Mouse (Mus musculus) midbrain, embryonic 10.5 days (tissue): ENCODE measurements around the gene Il2ra. TPM values are rescaled to one million over a fixed set of nuclear protein-coding genes. Genes with fewer than 3 reads are reported as not detected.
A peak's percentile ranks its signal among the peaks of the same experiment; 100 is the strongest.
"Not testable (repeated sequence)": the region's sequence is repeated elsewhere in the genome, so short reads cannot be mapped to it uniquely, and the experiment has no call there.

ENCODE experiments used
- DNase-seq: peaks from one replicate; pipeline ENCODE4 v3.0.0-alpha.2; 2017; ENCODE audit warnings: low spot score
- H3K27ac ChIP-seq: fragments of 300-500 bp; sonication (generic); replicated peaks from 2 replicates; pipeline ENCODE4 v1.5.1; 2016; ENCODE audit warnings: mild to moderate bottlenecking
- H3K27me3 ChIP-seq: fragments of 300-500 bp; sonication (generic); 2 replicates; pipeline ENCODE4 v1.6.1; 2016; ENCODE audit warnings: low read depth, mild to moderate bottlenecking; ENCODE audit not compliant: poor library complexity, severe bottlenecking
- H3K36me3 ChIP-seq: fragments of 300-500 bp; sonication (generic); 2 replicates; pipeline ENCODE4 v1.6.1; 2016; ENCODE audit warnings: mild to moderate bottlenecking, moderate library complexity
- H3K4me1 ChIP-seq: fragments of 300-500 bp; sonication (generic); 2 replicates; pipeline ENCODE4 v1.6.1; 2016
- H3K4me3 ChIP-seq: fragments of 300-500 bp; sonication (generic); 2 replicates; pipeline ENCODE4 v1.5.1; 2016; ENCODE audit warnings: mild to moderate bottlenecking, moderate library complexity
- H3K9me3 ChIP-seq: fragments of 300-500 bp; sonication (generic); replicated peaks from 2 replicates; pipeline ENCODE4 v1.6.1; 2016; ENCODE audit warnings: mild to moderate bottlenecking
- WGBS: fragments of 180-500 bp; shearing (Covaris S2); methylation state at CpG from one replicate; pipeline ENCODE4 v1.1.7; 2016; 5-methylcytosine and 5-hydroxymethylcytosine counted together
- polyA plus RNA-seq: library from polyadenylated mRNA; unstranded; fragments of >200 nt; fragmentation: Nextera tagmentation; extraction: Ambion mirVana; gene quantifications from 2 replicates; pipeline ENCODE4 v1.2.1, GENCODE M21; 2016

Gene Il2ra
- not detected in 2 replicates for polyA plus RNA-seq

- Histone ChIP-seq H3K27me3 (no peaks in the 10 kb centered on the region), H3K4me1 (no peaks in the 10 kb centered on the region), H3K4me3 (no peak within 1 kb of the TSS), H3K9me3 (no peaks in the 10 kb centered on the region), H3K27ac (no peak within 1 kb of the TSS), H3K36me3 (no peaks in the 10 kb centered on the region)
- 90% methylated on average over 3 of the region's 3 CpGs for WGBS
- DNase-seq: no peak
Measured at GRCm38 (mm10) chr2:11642451-11642941, at the start of gene Il2ra. Gene Il2ra (plus strand): TSS chr2:11642807.

DNA sequence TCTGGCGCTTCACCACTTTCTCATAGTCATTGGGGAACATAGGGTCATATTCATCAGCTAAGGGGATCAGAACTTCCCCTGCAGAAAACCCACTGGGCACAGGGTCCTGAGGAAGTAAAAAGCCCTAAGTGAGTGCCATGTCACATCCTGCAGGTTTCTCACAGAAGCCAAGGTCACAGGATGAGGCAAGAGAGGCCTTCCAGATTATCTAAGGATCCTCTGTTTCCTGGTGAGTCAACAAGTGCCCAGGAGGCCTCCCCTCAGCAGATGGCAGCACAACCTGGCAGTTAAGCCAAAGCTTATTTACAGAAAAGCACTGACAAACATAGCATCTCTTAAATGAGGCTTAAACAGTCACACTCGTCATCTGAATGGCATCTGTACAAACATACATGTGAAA lies 45.9 kb upstream of the Il2ra start:
- Histone ChIP-seq H3K36me3 (peaks cover 93% of the 10 kb centered on the region), H3K27me3 (no peaks in the 10 kb centered on the region), H3K4me3 (no peak overlapping the region), H3K4me1 (peaks cover 7% of the 10 kb centered on the region), H3K27ac (no peak overlapping the region), H3K9me3 (no peaks in the 10 kb centered on the region)
- 88% methylated on average over 2 of the region's 2 CpGs for WGBS
- no peak for DNase-seq

DNA sequence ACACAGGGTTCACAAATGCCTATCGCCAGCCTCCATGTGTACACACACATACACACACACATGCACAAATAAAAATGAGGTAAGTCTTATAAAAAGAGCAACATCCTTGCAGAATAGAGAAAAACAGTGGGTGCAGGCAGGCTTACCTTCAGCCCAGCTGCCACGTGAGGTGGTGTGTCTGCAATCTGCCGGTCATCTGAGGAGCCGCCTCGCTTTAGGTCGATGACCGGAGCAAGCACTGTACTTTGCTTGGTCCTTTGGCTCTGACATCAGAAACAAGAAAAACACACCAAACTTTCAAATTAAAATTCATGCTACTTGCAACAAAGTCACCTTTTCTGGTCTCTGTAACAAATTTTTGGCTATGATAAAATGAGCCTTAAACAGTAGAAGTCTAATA lies 44.7 kb upstream of the Il2ra start:
- no peak overlapping the region for H3K4me3 ChIP-seq
- H3K27me3 ChIP-seq: no peaks in the 10 kb centered on the region
- H3K27ac ChIP-seq: no peak overlapping the region
- peaks cover 81% of the 10 kb centered on the region for H3K36me3 ChIP-seq
- DNase-seq: no peak
- WGBS: 97% methylated on average over 7 of the region's 7 CpGs
- no peaks in the 10 kb centered on the region for H3K9me3 ChIP-seq
- peaks cover 13% of the 10 kb centered on the region for H3K4me1 ChIP-seq

- H3K36me3 ChIP-seq: peaks cover 46% of the 10 kb centered on the region
- WGBS: 87% methylated on average over 6 of the region's 6 CpGs
- H3K4me3 ChIP-seq: peak overlapping the region; percentile 96
- H3K27me3 ChIP-seq: no peaks in the 10 kb centered on the region
- DNase-seq: no peak
- peaks cover 13% of the 10 kb centered on the region for H3K4me1 ChIP-seq
- no peak overlapping the region for H3K27ac ChIP-seq
- H3K9me3 ChIP-seq: no peaks in the 10 kb centered on the region
Measured at GRCm38 (mm10) chr2:11601795-11602194, 40.8 kb upstream of the Il2ra start.

- WGBS: 1% methylated on average over 78 of the region's 78 CpGs
- Histone ChIP-seq H3K9me3 (no peaks in the 10 kb centered on the region), H3K4me1 (peaks cover 13% of the 10 kb centered on the region), H3K36me3 (peaks cover 36% of the 10 kb centered on the region), H3K27me3 (no peaks in the 10 kb centered on the region), H3K4me3 (peak overlapping the region; percentile 96), H3K27ac (peak overlapping the region; percentile 97)
- peak; percentile 93 for DNase-seq
Measured at GRCm38 (mm10) chr2:11602506-11603489, 39.8 kb upstream of the Il2ra start.

GRCm38 (mm10) chr2:11604053-11604452 lies 38.6 kb upstream of the Il2ra start, which contains the start of gene Rbm17:
Gene Rbm17 (minus strand): TSS chr2:11604153.
- Histone ChIP-seq H3K27me3 (no peaks in the 10 kb centered on the region), H3K4me3 (peak within 1 kb of the TSS; percentile 96), H3K9me3 (no peaks in the 10 kb centered on the region), H3K36me3 (peaks cover 23% of the 10 kb centered on the region), H3K4me1 (peaks cover 13% of the 10 kb centered on the region), H3K27ac (peak within 1 kb of the TSS; percentile 97)
- 90% methylated on average over 5 of the region's 5 CpGs for WGBS
- no peak for DNase-seq

GRCm38 (mm10) chr2:11604911-11605310 lies 37.7 kb upstream of the Il2ra start:
- no peak for DNase-seq
- Histone ChIP-seq H3K9me3 (no peaks in the 10 kb centered on the region), H3K4me1 (peaks cover 13% of the 10 kb centered on the region), H3K27me3 (no peaks in the 10 kb centered on the region), H3K4me3 (no peak overlapping the region), H3K27ac (no peak overlapping the region), H3K36me3 (peaks cover 14% of the 10 kb centered on the region)

GRCm38 (mm10) chr2:11606718-11607117 lies 35.9 kb upstream of the Il2ra start:
- H3K4me1 ChIP-seq, H3K9me3 ChIP-seq, H3K36me3 ChIP-seq, H3K4me3 ChIP-seq, H3K27me3 ChIP-seq, H3K27ac ChIP-seq, DNase-seq: not testable (repeated sequence)
- 83% methylated on average over 4 of the region's 4 CpGs for WGBS

DNA sequence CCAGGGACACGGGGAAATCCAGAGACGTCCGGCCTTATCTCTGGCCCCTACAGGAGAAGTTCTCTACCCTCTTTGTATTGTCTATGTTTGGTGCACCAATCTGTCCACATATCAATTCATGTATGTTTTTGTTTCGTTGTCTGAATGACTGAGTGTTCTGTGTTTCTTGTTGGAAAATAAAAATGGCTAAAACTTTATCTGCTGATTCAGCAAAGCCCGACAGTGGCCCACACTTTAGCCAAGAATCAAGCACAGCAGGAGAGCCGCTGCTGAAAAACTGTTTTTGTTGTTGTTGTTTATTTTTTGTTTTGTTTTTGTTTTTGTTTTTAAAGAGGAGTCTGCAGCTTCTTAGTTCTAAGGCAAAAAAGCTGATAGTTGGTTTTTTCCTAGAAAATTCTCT lies 29.7 kb upstream of the Il2ra start:
- 90% methylated on average over 6 of the region's 6 CpGs for WGBS
- not testable (repeated sequence) for H3K27me3 ChIP-seq, DNase-seq, H3K27ac ChIP-seq, H3K36me3 ChIP-seq, H3K4me3 ChIP-seq, H3K9me3 ChIP-seq, H3K4me1 ChIP-seq

DNA sequence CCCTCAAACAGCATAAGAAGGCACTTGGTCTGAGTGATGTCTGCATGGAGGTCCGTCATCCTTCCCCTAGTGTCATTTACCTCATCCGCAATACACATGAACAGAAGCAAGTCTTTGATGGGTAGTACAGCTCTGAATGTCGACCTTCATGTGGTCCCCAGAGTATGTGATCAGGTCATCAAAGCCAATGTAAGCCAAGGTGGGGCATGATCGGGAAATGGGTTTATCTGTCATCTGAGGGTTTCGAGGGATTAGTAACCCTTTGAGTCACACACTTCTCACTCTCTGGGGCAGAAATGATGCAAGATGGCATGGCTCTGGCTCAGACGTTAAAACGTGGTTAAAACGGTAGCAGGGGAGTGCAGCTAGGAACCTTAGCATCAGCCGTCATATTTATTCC lies 25.8 kb upstream of the Il2ra start:
- no peak for DNase-seq
- Histone ChIP-seq H3K9me3 (0 out of 2 replicates have a peak, but pooled peaks cover 4% of the 10 kb centered on the region), H3K36me3 (no peaks in the 10 kb centered on the region), H3K4me3 (no peak overlapping the region), H3K27me3 (no peaks in the 10 kb centered on the region), H3K27ac (no peak overlapping the region), H3K4me1 (no peaks in the 10 kb centered on the region)
- WGBS: 92% methylated on average over 9 of the region's 9 CpGs

DNA sequence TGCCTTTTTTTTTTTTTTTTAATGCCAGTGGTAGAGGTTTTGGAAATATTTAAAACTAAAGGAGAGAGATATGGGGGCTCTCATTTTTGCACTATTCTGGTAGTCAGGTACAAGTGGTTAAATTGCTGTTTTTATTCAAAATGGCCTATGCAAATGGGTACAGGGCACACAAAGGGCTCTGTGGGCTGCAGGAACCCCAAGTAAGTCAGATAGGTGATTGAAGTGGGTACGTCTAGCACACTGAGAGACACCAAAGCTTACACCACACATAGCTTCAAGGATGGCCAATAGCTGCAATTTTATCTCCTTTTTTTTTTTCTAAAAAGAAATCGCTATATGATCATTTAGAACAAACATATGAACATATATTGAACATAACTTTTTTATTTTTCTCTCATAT lies 23.0 kb upstream of the Il2ra start:
- H3K4me3 ChIP-seq: no peak overlapping the region
- no peaks in the 10 kb centered on the region for H3K27me3 ChIP-seq
- DNase-seq: no peak
- WGBS: 79% methylated on average over 2 of the region's 2 CpGs
- H3K36me3 ChIP-seq: no peaks in the 10 kb centered on the region
- no peak overlapping the region for H3K27ac ChIP-seq
- 0 out of 2 replicates have a peak, but pooled peaks cover 4% of the 10 kb centered on the region for H3K9me3 ChIP-seq
- no peaks in the 10 kb centered on the region for H3K4me1 ChIP-seq

GRCm38 (mm10) chr2:11623173-11623572 lies 19.4 kb upstream of the Il2ra start:
- Histone ChIP-seq H3K4me1 (no peaks in the 10 kb centered on the region), H3K9me3 (no peaks in the 10 kb centered on the region), H3K27me3 (no peaks in the 10 kb centered on the region), H3K36me3 (no peaks in the 10 kb centered on the region), H3K4me3 (no peak overlapping the region), H3K27ac (no peak overlapping the region)
- DNase-seq: no peak
- 94% methylated on average over 8 of the region's 8 CpGs for WGBS

DNA sequence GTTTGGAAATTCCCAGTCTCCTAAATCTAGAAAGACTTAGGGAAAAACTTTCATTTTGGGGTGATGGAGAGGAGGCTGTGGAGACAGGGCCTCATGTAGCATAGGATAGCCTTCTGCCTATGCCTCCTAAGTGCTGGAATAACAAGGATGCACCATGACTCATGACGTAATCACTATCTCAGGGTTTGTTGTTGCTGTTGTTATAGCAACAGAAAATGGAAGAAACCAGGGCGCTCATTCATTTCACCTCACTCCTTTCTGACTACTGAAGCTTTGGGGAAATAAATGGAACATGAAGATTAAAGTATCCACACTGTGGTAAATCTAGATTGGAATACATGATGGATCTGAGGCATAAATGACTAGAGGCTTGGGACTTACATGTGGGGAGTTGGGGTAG lies 18.9 kb upstream of the Il2ra start:
- Histone ChIP-seq H3K36me3 (no peaks in the 10 kb centered on the region), H3K27ac (no peak overlapping the region), H3K9me3 (no peaks in the 10 kb centered on the region), H3K4me1 (no peaks in the 10 kb centered on the region), H3K4me3 (no peak overlapping the region), H3K27me3 (no peaks in the 10 kb centered on the region)
- WGBS: 93% methylated on average over 2 of the region's 2 CpGs
- no peak for DNase-seq
